Mouse (Mus musculus): ENCODE measurements around the gene Mptx1.
"Not testable (repeated sequence)": the region's sequence is repeated elsewhere in the genome, so short reads cannot be mapped to it uniquely, and the experiment has no call there.

Mptx1 gene

DNA sequence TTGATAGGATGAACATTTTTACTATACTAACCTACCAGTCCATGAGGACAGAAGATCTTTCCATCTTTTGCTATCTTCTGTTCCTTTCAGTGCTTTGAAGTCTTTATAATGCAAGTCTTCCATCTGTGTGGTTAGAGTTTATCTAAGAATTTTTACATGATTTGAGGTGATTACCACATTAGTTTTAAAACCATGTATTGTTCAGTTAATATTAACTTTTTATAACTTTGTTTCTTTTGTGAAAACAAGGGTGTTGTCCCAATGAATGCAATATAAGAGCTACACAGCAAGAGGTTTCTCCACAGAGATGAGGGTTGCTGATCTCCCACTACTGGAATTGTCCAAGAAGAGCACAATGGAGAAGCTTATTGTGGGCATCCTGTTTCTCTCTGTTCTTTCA lies at the start of gene Mptx1:
TSS of gene Mptx1 (plus strand) at position 301 of the 400 bp plus-strand sequence.
- no peak for DNase-seq (ENCODE audit: low read depth)

DNA sequence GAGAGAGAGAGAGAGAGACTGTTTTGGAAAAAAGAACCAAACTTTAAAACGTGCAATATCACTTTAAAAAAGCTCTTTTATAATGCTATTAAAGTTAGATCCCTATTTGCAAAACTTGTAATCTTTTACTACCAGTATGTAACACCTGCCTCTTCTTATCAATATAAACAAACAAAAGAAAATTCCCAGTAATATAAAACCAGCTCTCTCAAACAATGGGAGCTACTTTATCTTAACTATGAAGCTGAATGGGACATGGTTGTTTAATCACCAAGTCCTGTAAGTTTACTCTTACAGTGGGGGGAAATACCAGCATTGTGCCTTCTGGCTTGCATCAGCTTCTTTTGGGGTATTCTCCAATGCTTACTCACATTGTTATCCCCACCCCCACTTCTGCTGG lies 27.2 kb upstream of the Mptx1 start:
- no peak for DNase-seq (ENCODE audit: low read depth)

DNA sequence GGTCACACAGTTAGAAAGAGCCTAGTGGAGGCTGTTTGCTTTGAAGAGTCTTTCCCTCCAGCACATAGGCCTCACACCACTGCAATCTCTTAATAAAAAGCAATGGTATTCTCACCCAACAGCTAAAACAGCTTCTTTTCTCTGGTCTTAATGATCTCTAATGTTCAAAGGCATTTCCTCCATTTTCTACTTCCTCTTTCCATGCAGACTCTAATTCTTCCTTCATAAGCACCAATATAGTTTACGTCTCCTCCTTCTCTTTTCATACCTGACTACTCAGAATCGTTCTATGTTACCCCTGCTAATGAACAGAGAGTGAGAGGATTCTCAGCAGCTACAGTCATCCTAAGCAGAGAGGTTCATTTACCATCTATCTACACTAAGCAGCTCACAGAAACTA lies 13.0 kb upstream of the Mptx1 start:
- no peak for DNase-seq (ENCODE audit: low read depth)

DNA sequence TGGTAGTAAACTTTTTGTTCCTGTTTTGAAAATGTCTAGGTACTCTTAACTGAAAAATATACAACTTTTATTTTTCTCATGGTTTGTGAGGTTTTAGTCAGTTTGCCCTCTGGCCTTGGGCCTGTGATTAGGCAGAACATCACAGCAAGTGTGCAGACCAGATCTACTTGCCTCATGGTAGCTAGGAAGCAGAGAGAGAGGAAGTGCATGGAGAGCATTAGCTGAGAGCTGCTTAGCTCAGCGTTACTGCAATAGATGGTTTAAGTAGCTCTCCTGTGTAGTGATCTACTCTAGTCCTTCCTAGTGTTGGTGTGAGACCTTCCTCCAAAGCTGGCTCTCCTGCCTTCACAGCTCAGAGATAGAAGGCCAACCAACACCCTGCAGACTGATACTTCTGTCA lies 23.3 kb downstream of the Mptx1 start:
- DNase-seq (ENCODE audit: low read depth), result not testable (repeated sequence)

DNA sequence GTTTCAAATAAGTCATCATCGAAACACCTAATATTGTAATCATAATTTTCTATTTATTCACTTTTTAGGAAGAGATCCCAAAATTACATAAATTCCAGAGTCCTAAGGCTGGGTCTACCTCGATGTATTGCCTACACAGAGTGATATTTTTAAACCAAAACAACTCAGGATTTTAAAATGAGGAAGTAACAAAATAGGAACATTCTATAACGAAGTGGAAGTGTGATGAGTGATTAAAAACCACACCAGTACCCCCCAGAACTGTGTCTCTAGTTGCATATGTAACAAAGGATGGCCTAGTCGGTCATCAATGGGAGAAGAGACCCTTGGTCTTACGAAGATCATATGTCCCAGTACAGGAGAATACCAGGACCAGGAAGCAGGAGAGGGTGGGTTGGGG lies 24.3 kb downstream of the Mptx1 start:
- DNase-seq (ENCODE audit: low read depth), result no peak

DNA sequence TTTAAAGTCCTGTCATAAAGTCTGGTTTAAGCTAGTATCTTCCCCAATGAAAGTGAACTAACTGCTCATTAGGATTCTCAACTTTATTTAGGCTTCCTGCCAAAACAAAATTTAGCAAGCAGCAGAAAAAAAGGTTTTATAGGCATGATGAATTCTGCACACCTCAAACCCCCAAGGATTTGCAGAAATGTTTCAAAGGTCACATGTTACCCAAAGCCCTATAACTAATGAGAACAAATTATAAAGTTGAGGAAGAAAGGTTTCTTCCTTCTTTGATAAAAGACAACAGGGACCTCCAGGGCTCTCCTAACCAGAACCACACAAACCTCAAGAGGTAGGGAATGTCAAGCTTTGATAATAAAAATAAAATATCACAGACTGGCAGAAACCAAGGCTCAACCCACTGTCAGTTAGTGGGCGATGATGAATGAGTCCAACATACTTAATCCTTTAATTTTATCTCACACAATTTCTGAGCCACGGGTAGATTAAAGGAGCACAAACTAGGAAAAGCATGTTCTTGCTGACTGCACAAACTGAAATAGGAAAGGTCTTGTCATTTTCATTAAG lies 34.6 kb downstream of the Mptx1 start, which contains the start of gene Olfr417:
TSS of gene Olfr417 (plus strand) at position 241 of the 570 bp plus-strand sequence.
- no peak for DNase-seq (ENCODE audit: low read depth)

DNA sequence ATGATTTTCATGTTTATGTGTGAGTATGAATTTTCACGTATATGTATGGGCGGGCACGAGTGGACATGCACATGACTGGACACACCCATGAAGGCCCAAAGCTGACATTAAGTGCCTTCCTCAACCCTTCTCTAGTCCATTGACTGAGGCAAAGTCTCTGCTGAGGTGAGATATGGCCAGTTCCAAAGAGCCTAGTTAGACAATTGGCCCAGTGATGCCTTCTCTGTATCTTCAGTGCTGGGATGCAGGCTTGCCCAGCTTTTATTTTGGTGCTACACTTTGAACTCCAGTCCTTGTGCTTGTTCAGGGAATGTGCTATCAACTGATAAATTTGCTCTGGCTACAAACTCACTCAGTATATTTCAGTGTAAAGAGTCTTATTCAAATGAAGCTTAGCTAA lies 43.5 kb downstream of the Mptx1 start:
- no peak for DNase-seq (ENCODE audit: low read depth)
